Mouse (Mus musculus): ENCODE data around the gene Afg1l. TPM values are rescaled to one million over a fixed set of nuclear protein-coding genes. Genes with fewer than 3 reads are reported as not detected.

Gene Afg1l
- total and polyA plus RNA-seq, 3 experiments: 3.7 to 9.2 (median 8.4) TPM

- H3K4me3 ChIP-seq (ENCODE audit: low read depth, low read length): no peak overlapping the region
- DNase-seq (ENCODE audit: low spot score) (no peak), ATAC-seq (ENCODE audit: extremely low read depth, insufficient number of reproducible peaks, low FRiP score, poor library complexity, severe bottlenecking) (no peak)
- peaks cover 22% of the 10 kb centered on the region for H3K27me3 ChIP-seq (ENCODE audit: insufficient read depth, low read length)
- no peaks in the 10 kb centered on the region for H3K36me3 ChIP-seq (replicated peaks)
- no peaks in the 10 kb centered on the region for H3K9me3 ChIP-seq (replicated peaks)
- TF ChIP-seq TAL1 (conservative IDR thresholded peaks at IDR 0.05; ENCODE audit: low read depth, low read length): no peak
- no peak for TF ChIP-seq POLR2AphosphoS5 (IDR thresholded peaks at IDR 0.05; ENCODE audit: insufficient replicate concordance, low read depth, low read length)
- TF ChIP-seq CTCF (IDR thresholded peaks at IDR 0.05; ENCODE audit: low read depth, low read length): no peak
- no peak for TF ChIP-seq GATA2 (IDR thresholded peaks at IDR 0.05; ENCODE audit: borderline replicate concordance, low read depth, low read length)
- no peak for TF ChIP-seq GATA1 (IDR thresholded peaks at IDR 0.05; ENCODE audit: borderline replicate concordance, low read length)
- peaks cover 15% of the 10 kb centered on the region for H3K4me1 ChIP-seq (ENCODE audit: insufficient read depth, low read depth, low read length)
Observed at GRCm38 (mm10) chr10:42299967-42300366, 178.4 kb downstream of the Afg1l start.

- peaks cover 17% of the 10 kb centered on the region for H3K27me3 ChIP-seq (ENCODE audit: insufficient read depth, low read length)
- H3K4me3 ChIP-seq (ENCODE audit: low read depth, low read length): no peak overlapping the region
Observed at GRCm38 (mm10) chr10:42299426-42299825, 178.9 kb downstream of the Afg1l start.

GRCm38 (mm10) chr10:42297954-42298353 lies 180.4 kb downstream of the Afg1l start:
- Histone ChIP-seq H3K27me3 (ENCODE audit: insufficient read depth, low read length) (peaks cover 15% of the 10 kb centered on the region), H3K4me1 (ENCODE audit: insufficient read depth, low read depth, low read length) (peaks cover 31% of the 10 kb centered on the region), H3K36me3 (replicated peaks) (no peaks in the 10 kb centered on the region), H3K4me3 (ENCODE audit: low read depth, low read length) (no peak overlapping the region), H3K9me3 (replicated peaks) (no peaks in the 10 kb centered on the region)
- TF ChIP-seq GATA2 (IDR thresholded peaks at IDR 0.05; ENCODE audit: borderline replicate concordance, low read depth, low read length) (no peak), POLR2AphosphoS5 (IDR thresholded peaks at IDR 0.05; ENCODE audit: insufficient replicate concordance, low read depth, low read length) (no peak)
- ATAC-seq (ENCODE audit: extremely low read depth, insufficient number of reproducible peaks, low FRiP score, poor library complexity, severe bottlenecking) (no peak), DNase-seq (ENCODE audit: low spot score) (no peak)

More at GRCm38 (mm10) chr10:42299426-42299825, 178.9 kb downstream of the Afg1l start:
- Histone ChIP-seq H3K36me3 (replicated peaks) (no peaks in the 10 kb centered on the region), H3K4me1 (ENCODE audit: insufficient read depth, low read depth, low read length) (peaks cover 18% of the 10 kb centered on the region), H3K9me3 (replicated peaks) (no peaks in the 10 kb centered on the region)
- TF ChIP-seq CTCF (IDR thresholded peaks at IDR 0.05; ENCODE audit: low read depth, low read length) (no peak), TAL1 (conservative IDR thresholded peaks at IDR 0.05; ENCODE audit: low read depth, low read length) (no peak), GATA2 (IDR thresholded peaks at IDR 0.05; ENCODE audit: borderline replicate concordance, low read depth, low read length) (no peak), POLR2AphosphoS5 (IDR thresholded peaks at IDR 0.05; ENCODE audit: insufficient replicate concordance, low read depth, low read length) (no peak), GATA1 (IDR thresholded peaks at IDR 0.05; ENCODE audit: borderline replicate concordance, low read length) (no peak)
- no peak for DNase-seq (ENCODE audit: low spot score)
- no peak for ATAC-seq (ENCODE audit: extremely low read depth, insufficient number of reproducible peaks, low FRiP score, poor library complexity, severe bottlenecking)

GRCm38 (mm10) chr10:42297109-42297508 lies 181.3 kb downstream of the Afg1l start:
- no peaks in the 10 kb centered on the region for H3K9me3 ChIP-seq (replicated peaks)
- no peaks in the 10 kb centered on the region for H3K36me3 ChIP-seq (replicated peaks)
- ATAC-seq (ENCODE audit: extremely low read depth, insufficient number of reproducible peaks, low FRiP score, poor library complexity, severe bottlenecking) (no peak), DNase-seq (ENCODE audit: low spot score) (no peak)
- no peak overlapping the region for H3K4me3 ChIP-seq (ENCODE audit: low read depth, low read length)
- peaks cover 15% of the 10 kb centered on the region for H3K27me3 ChIP-seq (ENCODE audit: insufficient read depth, low read length)
- peaks cover 31% of the 10 kb centered on the region for H3K4me1 ChIP-seq (ENCODE audit: insufficient read depth, low read depth, low read length)
- no peak for TF ChIP-seq POLR2AphosphoS5 (IDR thresholded peaks at IDR 0.05; ENCODE audit: insufficient replicate concordance, low read depth, low read length)
- TF ChIP-seq CTCF (IDR thresholded peaks at IDR 0.05; ENCODE audit: low read depth, low read length): no peak
- no peak for TF ChIP-seq GATA2 (IDR thresholded peaks at IDR 0.05; ENCODE audit: borderline replicate concordance, low read depth, low read length)
- no peak for TF ChIP-seq TAL1 (conservative IDR thresholded peaks at IDR 0.05; ENCODE audit: low read depth, low read length)
- TF ChIP-seq GATA1 (IDR thresholded peaks at IDR 0.05; ENCODE audit: borderline replicate concordance, low read length): no peak

- H3K9me3 ChIP-seq (replicated peaks): no peaks in the 10 kb centered on the region
- ATAC-seq (ENCODE audit: extremely low read depth, insufficient number of reproducible peaks, low FRiP score, poor library complexity, severe bottlenecking): peak; percentile 68
- no peak for DNase-seq (ENCODE audit: low spot score)
- no peak overlapping the region for H3K4me3 ChIP-seq (ENCODE audit: low read depth, low read length)
- no peak for TF ChIP-seq POLR2AphosphoS5 (IDR thresholded peaks at IDR 0.05; ENCODE audit: insufficient replicate concordance, low read depth, low read length)
- TF ChIP-seq TAL1 (conservative IDR thresholded peaks at IDR 0.05; ENCODE audit: low read depth, low read length): peak; percentile 25; the same call in 1 of the 2 replicates
- peaks cover 15% of the 10 kb centered on the region for H3K27me3 ChIP-seq (ENCODE audit: insufficient read depth, low read length)
- H3K4me1 ChIP-seq (ENCODE audit: insufficient read depth, low read depth, low read length): peaks cover 31% of the 10 kb centered on the region
- no peaks in the 10 kb centered on the region for H3K36me3 ChIP-seq (replicated peaks)
Observed at GRCm38 (mm10) chr10:42296559-42296958, 181.8 kb downstream of the Afg1l start.

GRCm38 (mm10) chr10:42295028-42295427 lies 183.3 kb downstream of the Afg1l start:
- ATAC-seq (ENCODE audit: extremely low read depth, insufficient number of reproducible peaks, low FRiP score, poor library complexity, severe bottlenecking) (no peak), DNase-seq (ENCODE audit: low spot score) (no peak)
- peaks cover 11% of the 10 kb centered on the region; the same call in 1 of the 2 replicates for H3K27me3 ChIP-seq (ENCODE audit: insufficient read depth, low read length)
- no peaks in the 10 kb centered on the region for H3K9me3 ChIP-seq (replicated peaks)
- peaks cover 30% of the 10 kb centered on the region for H3K4me1 ChIP-seq (ENCODE audit: insufficient read depth, low read depth, low read length)
- no peak overlapping the region for H3K4me3 ChIP-seq (ENCODE audit: low read depth, low read length)
- H3K36me3 ChIP-seq (replicated peaks): no peaks in the 10 kb centered on the region
- TF ChIP-seq TAL1 (conservative IDR thresholded peaks at IDR 0.05; ENCODE audit: low read depth, low read length): no peak
- no peak for TF ChIP-seq GATA1 (IDR thresholded peaks at IDR 0.05; ENCODE audit: borderline replicate concordance, low read length)
- TF ChIP-seq POLR2AphosphoS5 (IDR thresholded peaks at IDR 0.05; ENCODE audit: insufficient replicate concordance, low read depth, low read length): no peak
- no peak for TF ChIP-seq GATA2 (IDR thresholded peaks at IDR 0.05; ENCODE audit: borderline replicate concordance, low read depth, low read length)
- no peak for TF ChIP-seq CTCF (IDR thresholded peaks at IDR 0.05; ENCODE audit: low read depth, low read length)

- Histone ChIP-seq H3K4me3 (ENCODE audit: low read depth, low read length) (no peak overlapping the region), H3K4me1 (ENCODE audit: insufficient read depth, low read depth, low read length) (peaks cover 25% of the 10 kb centered on the region), H3K9me3 (replicated peaks) (no peaks in the 10 kb centered on the region), H3K36me3 (replicated peaks) (no peaks in the 10 kb centered on the region), H3K27me3 (ENCODE audit: insufficient read depth, low read length) (peaks cover 16% of the 10 kb centered on the region)
- TF ChIP-seq GATA1 (IDR thresholded peaks at IDR 0.05; ENCODE audit: borderline replicate concordance, low read length): no peak
- no peak for TF ChIP-seq TAL1 (conservative IDR thresholded peaks at IDR 0.05; ENCODE audit: low read depth, low read length)
- TF ChIP-seq GATA2 (IDR thresholded peaks at IDR 0.05; ENCODE audit: borderline replicate concordance, low read depth, low read length): no peak
- TF ChIP-seq CTCF (IDR thresholded peaks at IDR 0.05; ENCODE audit: low read depth, low read length): no peak
- no peak for TF ChIP-seq POLR2AphosphoS5 (IDR thresholded peaks at IDR 0.05; ENCODE audit: insufficient replicate concordance, low read depth, low read length)
- ATAC-seq (ENCODE audit: extremely low read depth, insufficient number of reproducible peaks, low FRiP score, poor library complexity, severe bottlenecking): no peak
- DNase-seq (ENCODE audit: low spot score): no peak
Observed at GRCm38 (mm10) chr10:42294392-42294791, 184.0 kb downstream of the Afg1l start.

Measured in G1E (cell line).